Mouse (Mus musculus) spleen, adult 2 months (tissue): ENCODE data around the gene Gli2.

ENCODE experiments used
- CTCF ChIP-seq: fragments of 200-500 bp; IDR thresholded peaks from 2 replicates; pipeline ENCODE4 v1.5.1; 2011; ENCODE audit warnings: mild to moderate bottlenecking, inconsistent platforms; ENCODE audit not compliant: insufficient read depth, insufficient read length, insufficient replicate concordance; ENCODE audit errors: extremely low read depth
- POLR2A ChIP-seq: fragments of 200-500 bp; IDR thresholded peaks from 2 replicates; pipeline ENCODE4 v1.6.1; 2011; ENCODE audit warnings: low read depth, low read length, inconsistent platforms

GRCm38 (mm10) chr1:118787486-118787885, 265.9 kb downstream of the Gli2 start:
- TF ChIP-seq CTCF (no peak), POLR2A (no peak)
